Mouse (Mus musculus): ENCODE measurements at regions not wholly inside any gene's neighbourhood (a gene's known extent, or its start where the extent isn't known, plus 50 kb on each side); places are given as distances from the start of the nearest gene placed in this dataset.

DNA sequence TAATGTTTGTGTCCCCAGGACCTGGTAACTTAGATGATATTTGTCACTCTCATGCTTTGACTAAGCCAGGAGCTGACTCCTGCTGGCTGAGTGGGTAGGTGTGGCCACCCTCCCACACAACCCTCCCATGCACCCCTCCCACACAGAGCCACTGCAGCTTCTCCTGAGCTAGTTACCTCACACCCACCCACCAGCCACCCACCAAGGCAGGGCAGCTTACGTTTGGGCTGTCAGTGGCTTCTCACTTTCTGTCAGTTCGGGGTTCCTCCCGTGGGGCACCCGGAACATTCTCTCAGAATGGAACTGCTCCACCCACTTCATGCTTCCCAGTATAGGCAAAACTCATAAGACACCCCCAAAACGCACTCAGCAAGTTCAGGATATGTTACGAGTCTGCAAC is 227.4 kb downstream of the Sox9 start:
- TF ChIP-seq POLR2A (IDR thresholded peaks at IDR 0.05; ENCODE audit: low read depth, low read length) (no peak), CTCF (IDR thresholded peaks at IDR 0.05; ENCODE audit: borderline replicate concordance, insufficient read depth, low read length) (no peak)

Data from embryonic fibroblast, embryonic 13.5 days (primary cell).